Mouse (Mus musculus) cerebellum, postnatal 4 days (tissue): ENCODE data around the gene Gm525.
"Not testable (repeated sequence)": the region's sequence is repeated elsewhere in the genome, so short reads cannot be mapped to it uniquely, and the experiment has no call there.

Experiments used
- DNase-seq, 2 experiments: peaks; one replicate each; pipeline ENCODE4 v3.0.0; 2022; ENCODE audit warnings: low spot score in 2 of 2, mixed read lengths in 1 of 2

The Gm525 gene

GRCm38 (mm10) chr11:89061362-89061761 is 12.3 kb upstream of the Gm525 start:
- DNase-seq, result no peak

- DNase-seq, result no peak
These were observed 9.3 kb upstream of the Gm525 start for GRCm38 (mm10) chr11:89064312-89064711.

- no peak for DNase-seq
These were observed 8.3 kb upstream of the Gm525 start for GRCm38 (mm10) chr11:89065297-89065696.

- no peak for DNase-seq
These were observed 7.5 kb upstream of the Gm525 start for GRCm38 (mm10) chr11:89066126-89066525.

GRCm38 (mm10) chr11:89066750-89067149 is 6.9 kb upstream of the Gm525 start, which contains the start of gene Dgke:
Gene Dgke, minus strand, starts transcription at chr11:89066850.
- no peak for DNase-seq

GRCm38 (mm10) chr11:89067301-89067822 is 6.3 kb upstream of the Gm525 start:
- no peak for DNase-seq

GRCm38 (mm10) chr11:89067871-89068490 is 5.7 kb upstream of the Gm525 start:
- no peak for DNase-seq

GRCm38 (mm10) chr11:89068649-89069048 is 5.0 kb upstream of the Gm525 start:
- no peak for DNase-seq

GRCm38 (mm10) chr11:89069303-89069702 is 4.3 kb upstream of the Gm525 start:
- DNase-seq, result peak in 1 of 2 experiments; percentile 61

GRCm38 (mm10) chr11:89071522-89071921 is 2.1 kb upstream of the Gm525 start:
- no peak for DNase-seq

- no peak for DNase-seq
These were observed 1.3 kb downstream of the Gm525 start for GRCm38 (mm10) chr11:89074783-89075413.

GRCm38 (mm10) chr11:89076370-89076821 is 2.8 kb downstream of the Gm525 start:
- DNase-seq, result no peak

- DNase-seq, result no peak
These were observed 4.0 kb downstream of the Gm525 start for GRCm38 (mm10) chr11:89077601-89078000.

GRCm38 (mm10) chr11:89078305-89078704 is 4.7 kb downstream of the Gm525 start:
- no peak for DNase-seq

- DNase-seq, result peak in 1 of 2 experiments; percentile 65
These were observed 5.5 kb downstream of the Gm525 start for GRCm38 (mm10) chr11:89078996-89079680.

- DNase-seq, result not testable (repeated sequence)
These were observed 8.3 kb downstream of the Gm525 start for GRCm38 (mm10) chr11:89081906-89082305.

GRCm38 (mm10) chr11:89082691-89083090 is 9.1 kb downstream of the Gm525 start:
- not testable (repeated sequence) for DNase-seq

GRCm38 (mm10) chr11:89084601-89085000 is 11.0 kb downstream of the Gm525 start:
- no peak for DNase-seq

- DNase-seq, result no peak
These were observed 12.7 kb downstream of the Gm525 start for GRCm38 (mm10) chr11:89086208-89086809.

GRCm38 (mm10) chr11:89088754-89089153 is 15.1 kb downstream of the Gm525 start:
- no peak for DNase-seq

GRCm38 (mm10) chr11:89090359-89090758 is 16.7 kb downstream of the Gm525 start:
- DNase-seq, result not testable (repeated sequence)

- no peak for DNase-seq
These were observed 19.1 kb downstream of the Gm525 start for GRCm38 (mm10) chr11:89092714-89093113.
